Mouse (Mus musculus): ENCODE data around the gene Aldh1b1. TPM values are rescaled to one million over a fixed set of nuclear protein-coding genes. Genes with fewer than 3 reads are reported as not detected.
A peak's percentile ranks its signal among the peaks of the same experiment; 100 is the strongest.

Gene Aldh1b1
- polyA plus RNA-seq, 1 experiment: 0.14 TPM

DNA sequence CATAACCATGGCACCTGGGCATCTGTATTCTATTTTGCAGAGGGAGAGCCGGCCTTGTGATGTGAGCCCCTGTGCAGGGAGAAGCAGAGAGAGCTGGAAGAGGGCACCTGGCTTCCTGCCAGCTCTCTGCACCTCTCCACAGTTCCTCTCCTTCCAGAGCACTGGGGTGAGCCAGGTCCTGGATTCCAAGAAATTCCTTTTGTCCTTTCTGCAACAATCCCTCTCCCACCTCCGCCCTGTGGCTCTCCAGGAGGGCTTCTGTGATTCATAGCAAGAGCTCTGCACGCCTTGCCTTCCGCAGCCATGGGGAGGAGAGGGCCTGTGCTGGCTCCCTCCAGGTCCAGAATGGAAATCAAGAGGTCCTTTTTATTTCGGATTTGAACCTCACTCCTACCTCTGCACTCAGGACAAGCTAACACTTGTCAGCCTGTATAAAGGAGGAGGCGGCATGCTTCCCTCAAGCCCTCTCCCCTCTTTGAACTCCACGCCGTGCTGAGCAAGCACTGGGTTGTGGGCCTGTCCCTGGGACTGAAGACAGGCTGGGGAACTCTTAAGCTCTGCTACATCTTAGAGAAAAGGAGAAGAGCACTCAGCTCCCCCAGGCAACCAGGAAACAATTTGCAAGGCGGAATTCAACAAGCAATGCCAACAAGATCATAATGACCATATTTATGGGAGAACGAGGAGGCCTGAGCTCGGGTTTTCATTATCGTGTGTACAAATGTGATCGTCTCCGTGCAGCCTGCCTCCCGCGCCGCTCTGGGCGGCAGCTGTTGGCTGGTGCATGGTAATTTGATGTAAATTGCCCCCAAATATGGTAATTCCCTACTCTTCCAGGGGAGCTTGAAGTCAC is 35.3 kb upstream of the Aldh1b1 start:
- H3K27me3 ChIP-seq (ENCODE audit: control insufficient read depth): peaks cover 58% of the 10 kb centered on the region

DNA sequence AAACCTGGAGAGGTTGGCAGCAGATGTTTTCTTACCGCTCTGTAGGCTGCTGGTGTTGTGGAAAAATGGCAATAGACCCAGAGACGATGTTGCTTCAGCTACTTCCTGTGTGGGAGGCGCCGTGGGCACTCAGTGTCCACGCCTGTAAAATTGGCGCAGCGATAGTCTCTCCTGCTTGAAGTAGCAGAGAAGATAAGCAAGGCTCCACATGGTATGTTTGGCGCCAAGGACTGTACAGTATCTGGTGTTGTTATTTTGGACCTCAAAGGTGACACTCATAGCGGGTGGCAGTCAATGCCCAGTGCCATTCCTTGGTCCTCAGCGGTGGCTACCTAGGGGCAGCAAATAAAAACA is 34.7 kb upstream of the Aldh1b1 start:
- peaks cover 64% of the 10 kb centered on the region for H3K27me3 ChIP-seq (ENCODE audit: control insufficient read depth)
- TF ChIP-seq GATA1 (IDR thresholded peaks at IDR 0.05; ENCODE audit: low read length): no peak
- TF ChIP-seq TAL1 (IDR thresholded peaks at IDR 0.05; ENCODE audit: low read length): no peak

More for the DNA sequence above, 35.3 kb upstream of the Aldh1b1 start:
- Histone ChIP-seq H3K4me1 (ENCODE audit: control insufficient read depth) (peaks cover 45% of the 10 kb centered on the region), H3K4me3 (replicated peaks) (peak overlapping the region; percentile 60), H3K9me3 (ENCODE audit: control insufficient read depth, low read length) (peaks cover 4% of the 10 kb centered on the region; the same call in 1 of the 2 replicates), H3K36me3 (ENCODE audit: control insufficient read depth) (no peaks in the 10 kb centered on the region)
- TF ChIP-seq TAL1 (IDR thresholded peaks at IDR 0.05; ENCODE audit: low read length) (no peak), GATA1 (IDR thresholded peaks at IDR 0.05; ENCODE audit: low read length) (no peak)

DNA sequence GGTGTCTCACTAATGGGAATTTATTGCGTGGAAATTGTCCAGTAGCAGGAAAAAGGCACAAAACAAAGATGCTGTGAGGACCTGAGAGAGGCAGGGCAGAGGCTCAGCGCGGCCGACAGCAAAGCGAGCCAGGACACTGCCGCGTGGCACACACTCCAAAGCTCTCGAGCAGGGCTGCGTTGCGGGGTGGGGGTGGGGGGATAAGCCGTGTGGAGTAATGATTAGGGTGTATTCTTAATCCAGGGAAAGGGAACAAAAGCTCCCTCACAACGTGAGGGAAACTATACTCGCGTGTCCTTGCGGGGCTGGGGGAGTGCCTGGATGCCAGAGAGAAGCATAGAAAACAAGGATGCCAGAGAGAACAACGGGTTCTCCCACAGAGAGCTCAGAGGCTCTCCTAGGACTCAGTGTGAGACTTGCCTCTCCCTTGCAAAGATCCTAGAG is 33.7 kb upstream of the Aldh1b1 start:
- Histone ChIP-seq H3K4me3 (replicated peaks) (no peak overlapping the region), H3K9me3 (ENCODE audit: control insufficient read depth, low read length) (peaks cover 4% of the 10 kb centered on the region; the same call in 1 of the 2 replicates), H3K4me1 (ENCODE audit: control insufficient read depth) (peaks cover 45% of the 10 kb centered on the region), H3K36me3 (ENCODE audit: control insufficient read depth) (no peaks in the 10 kb centered on the region), H3K27me3 (ENCODE audit: control insufficient read depth) (peaks cover 72% of the 10 kb centered on the region)
- no peak for TF ChIP-seq TAL1 (IDR thresholded peaks at IDR 0.05; ENCODE audit: low read length)
- TF ChIP-seq GATA1 (IDR thresholded peaks at IDR 0.05; ENCODE audit: low read length): no peak

More for the DNA sequence above, 34.7 kb upstream of the Aldh1b1 start:
- Histone ChIP-seq H3K4me3 (replicated peaks) (peak overlapping the region; percentile 60), H3K9me3 (ENCODE audit: control insufficient read depth, low read length) (peaks cover 4% of the 10 kb centered on the region; the same call in 1 of the 2 replicates), H3K4me1 (ENCODE audit: control insufficient read depth) (peaks cover 45% of the 10 kb centered on the region), H3K36me3 (ENCODE audit: control insufficient read depth) (no peaks in the 10 kb centered on the region)

- Histone ChIP-seq H3K9me3 (ENCODE audit: control insufficient read depth, low read length) (peaks cover 4% of the 10 kb centered on the region; the same call in 1 of the 2 replicates), H3K27me3 (ENCODE audit: control insufficient read depth) (peaks cover 78% of the 10 kb centered on the region), H3K36me3 (ENCODE audit: control insufficient read depth) (no peaks in the 10 kb centered on the region), H3K4me1 (ENCODE audit: control insufficient read depth) (peaks cover 45% of the 10 kb centered on the region), H3K4me3 (replicated peaks) (no peak overlapping the region)
- TF ChIP-seq TAL1 (IDR thresholded peaks at IDR 0.05; ENCODE audit: low read length) (no peak), GATA1 (IDR thresholded peaks at IDR 0.05; ENCODE audit: low read length) (no peak)
Measured at GRCm38 (mm10) chr4:45765565-45766201, 33.1 kb upstream of the Aldh1b1 start.

DNA sequence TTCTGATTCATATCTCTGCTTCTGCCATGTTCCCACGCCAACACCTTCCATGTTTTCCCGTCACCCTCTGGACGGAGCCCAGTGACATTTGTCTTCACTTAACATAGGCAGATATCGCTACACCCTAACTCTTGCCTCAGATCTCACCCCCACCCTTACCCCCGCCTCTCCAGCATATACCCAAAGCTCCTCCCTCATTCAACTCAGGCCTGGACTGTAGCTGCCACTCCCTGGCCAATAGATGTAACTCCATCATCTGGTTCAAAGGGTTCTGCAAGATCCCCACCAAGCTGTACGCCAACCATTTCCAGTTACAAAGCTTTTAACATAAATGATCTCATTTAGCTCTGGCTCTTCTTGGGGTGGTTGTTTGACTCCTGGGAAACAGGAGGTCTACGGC is 32.0 kb upstream of the Aldh1b1 start:
- H3K9me3 ChIP-seq (ENCODE audit: control insufficient read depth, low read length): peaks cover 4% of the 10 kb centered on the region; the same call in 1 of the 2 replicates
- H3K4me3 ChIP-seq (replicated peaks): no peak overlapping the region
- TF ChIP-seq GATA1 (IDR thresholded peaks at IDR 0.05; ENCODE audit: low read length) (no peak), TAL1 (IDR thresholded peaks at IDR 0.05; ENCODE audit: low read length) (no peak)
- H3K4me1 ChIP-seq (ENCODE audit: control insufficient read depth): peaks cover 45% of the 10 kb centered on the region
- no peaks in the 10 kb centered on the region for H3K36me3 ChIP-seq (ENCODE audit: control insufficient read depth)
- peaks cover 79% of the 10 kb centered on the region for H3K27me3 ChIP-seq (ENCODE audit: control insufficient read depth)

GRCm38 (mm10) chr4:45767891-45768558 is 30.8 kb upstream of the Aldh1b1 start:
- H3K4me3 ChIP-seq (replicated peaks): no peak overlapping the region
- H3K36me3 ChIP-seq (ENCODE audit: control insufficient read depth): no peaks in the 10 kb centered on the region
- no peak for TF ChIP-seq GATA1 (IDR thresholded peaks at IDR 0.05; ENCODE audit: low read length)
- no peak for TF ChIP-seq TAL1 (IDR thresholded peaks at IDR 0.05; ENCODE audit: low read length)
- peaks cover 45% of the 10 kb centered on the region for H3K4me1 ChIP-seq (ENCODE audit: control insufficient read depth)
- H3K9me3 ChIP-seq (ENCODE audit: control insufficient read depth, low read length): no peaks in the 10 kb centered on the region
- peaks cover 74% of the 10 kb centered on the region for H3K27me3 ChIP-seq (ENCODE audit: control insufficient read depth)

DNA sequence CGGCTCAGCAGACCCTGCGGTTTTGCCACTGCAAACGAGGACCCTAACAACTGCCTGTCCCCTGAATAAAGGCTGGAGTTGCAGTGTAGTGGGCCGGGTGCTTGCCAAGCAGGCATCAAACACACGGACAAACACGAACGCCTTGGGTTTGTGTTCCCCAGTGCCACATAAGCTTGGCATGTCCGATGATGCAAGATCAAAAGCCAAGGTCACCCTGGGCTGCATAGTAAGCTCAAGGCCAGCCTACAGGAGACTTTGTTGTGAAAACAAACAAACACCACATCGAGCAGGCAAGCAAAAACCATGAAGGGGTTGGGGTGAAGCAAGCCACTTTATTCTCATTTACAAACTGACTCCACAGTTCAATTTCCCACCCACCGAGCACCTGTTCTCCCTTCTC is 29.7 kb upstream of the Aldh1b1 start:
- no peaks in the 10 kb centered on the region for H3K9me3 ChIP-seq (ENCODE audit: control insufficient read depth, low read length)
- H3K36me3 ChIP-seq (ENCODE audit: control insufficient read depth): no peaks in the 10 kb centered on the region
- H3K4me3 ChIP-seq (replicated peaks): no peak overlapping the region
- H3K4me1 ChIP-seq (ENCODE audit: control insufficient read depth): peaks cover 35% of the 10 kb centered on the region
- TF ChIP-seq GATA1 (IDR thresholded peaks at IDR 0.05; ENCODE audit: low read length) (no peak), TAL1 (IDR thresholded peaks at IDR 0.05; ENCODE audit: low read length) (no peak)
- peaks cover 63% of the 10 kb centered on the region for H3K27me3 ChIP-seq (ENCODE audit: control insufficient read depth)

DNA sequence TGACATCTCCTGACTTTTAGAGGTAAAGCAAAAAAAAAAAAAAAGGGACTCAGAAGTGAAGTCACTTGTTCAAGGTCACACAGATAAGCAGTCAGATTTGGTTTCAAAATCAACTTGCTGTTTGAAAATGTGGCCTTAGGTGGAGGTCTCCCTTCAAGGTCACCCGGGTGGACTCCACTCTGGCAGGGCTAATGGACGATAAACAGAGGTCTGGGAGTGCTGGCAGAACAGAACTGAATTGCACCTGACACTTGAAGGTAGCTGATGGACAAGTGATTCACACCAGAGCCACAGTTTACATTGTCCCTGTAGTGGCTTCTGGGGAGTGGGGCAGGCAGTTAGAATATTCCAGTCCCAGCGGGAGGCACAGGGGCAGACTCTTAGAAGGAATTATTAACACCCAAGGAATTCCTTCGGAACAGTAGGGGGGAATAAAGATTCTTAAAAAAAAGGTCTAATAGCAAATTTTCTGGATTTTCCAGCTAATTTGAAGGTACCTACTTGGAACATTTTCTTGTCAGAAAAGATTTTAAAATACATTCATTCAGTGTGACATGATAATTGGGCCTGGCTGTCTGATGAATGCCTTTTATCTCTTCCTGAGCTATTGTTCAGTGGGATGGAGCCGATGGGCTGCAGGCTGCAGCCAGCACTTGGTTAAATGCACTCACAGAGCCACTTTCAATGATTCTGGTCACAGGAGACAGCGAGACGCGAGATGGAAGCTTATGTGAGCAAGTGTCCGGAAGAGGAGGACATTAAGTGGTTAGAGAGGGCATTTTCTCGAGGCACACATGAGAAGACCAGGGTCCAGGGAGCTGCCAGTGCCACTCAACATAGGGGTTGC is 28.8 kb upstream of the Aldh1b1 start:
- H3K36me3 ChIP-seq (ENCODE audit: control insufficient read depth): no peaks in the 10 kb centered on the region
- H3K4me3 ChIP-seq (replicated peaks): no peak overlapping the region
- H3K27me3 ChIP-seq (ENCODE audit: control insufficient read depth): peaks cover 54% of the 10 kb centered on the region
- TF ChIP-seq TAL1 (IDR thresholded peaks at IDR 0.05; ENCODE audit: low read length): no peak
- no peak for TF ChIP-seq GATA1 (IDR thresholded peaks at IDR 0.05; ENCODE audit: low read length)
- H3K9me3 ChIP-seq (ENCODE audit: control insufficient read depth, low read length): no peaks in the 10 kb centered on the region
- H3K4me1 ChIP-seq (ENCODE audit: control insufficient read depth): peaks cover 26% of the 10 kb centered on the region

Data from erythroblast, embryonic 14.5 days (primary cell).